ENCODE assay signal across 8 mouse cellular contexts in genomic region chr5:24388246-24388915, GRCm38 (mm10). TPM values are rescaled to one million over a fixed set of nuclear protein-coding genes. Genes with fewer than 3 reads are reported as not detected.
DNase-seq lines count a peak whose midpoint lies in the region; ATAC-seq and TF ChIP-seq lines count a peak whose summit lies in the region.

No protein-coding gene starts in this region.

- peak overlapping the region; percentile 87 for H3K4me2 ChIP-seq in liver, embryonic 11.5 days

- 24% methylated on average over 26 of the region's 26 CpGs for WGBS in liver, embryonic 11.5 days

- peak overlapping the region; percentile 67 for H3K27ac ChIP-seq in gastrocnemius, adult 2 months
- H3K27ac ChIP-seq in liver, embryonic 11.5 days (ENCODE audit: low read depth, low read length): no peak overlapping the region

- H3K9ac ChIP-seq in liver, embryonic 11.5 days (ENCODE audit: low read depth, low read length): peak overlapping the region; percentile 62

- H3K27me3 ChIP-seq in liver, embryonic 11.5 days (replicated peaks; ENCODE audit: control insufficient read depth, insufficient read depth, low read length): peaks cover 43% of the 10 kb centered on the region

- H3K4me1 ChIP-seq in liver, embryonic 11.5 days (replicated peaks; ENCODE audit: control insufficient read depth, insufficient read depth, low read length): peaks cover 28% of the 10 kb centered on the region

- no peaks in the 10 kb centered on the region for H3K36me3 ChIP-seq in liver, embryonic 11.5 days (ENCODE audit: control insufficient read depth, insufficient read depth, low read length)

- no peak for TF ChIP-seq CTCF in gastrocnemius, adult 2 months (IDR thresholded peaks at IDR 0.05)

- peak overlapping the region; percentile 73 for H3K4me3 ChIP-seq in gastrocnemius, adult 2 months
- peak overlapping the region; percentile 53 for H3K4me3 ChIP-seq in liver, embryonic 11.5 days (ENCODE audit: low read depth, low read length)

- no peak for DNase-seq in gastrocnemius, adult 2 months
- DNase-seq in gastrocnemius, adult 18-20 months (ENCODE audit: low spot score): no peak
- DNase-seq in thymus, postnatal 0 days (ENCODE audit: low spot score): peak; percentile 5
- no peak for DNase-seq in thymus, adult 18-20 months
- DNase-seq in liver, embryonic 11.5 days (ENCODE audit: low spot score): no peak
- DNase-seq in adrenal gland, adult 18-20 months (ENCODE audit: low spot score in 2 of 2): no peak
- no peak for DNase-seq in left cerebral cortex, adult 11 months (ENCODE audit: low spot score)
- DNase-seq in ovary, postnatal 36 days (ENCODE audit: low spot score): no peak

- H3K9me3 ChIP-seq in liver, embryonic 11.5 days (ENCODE audit: control insufficient read depth, low read length): no peaks in the 10 kb centered on the region

- no peak for ATAC-seq in liver, embryonic 11.5 days (replicated peaks; ENCODE audit: low FRiP score)

- intact Hi-C loops in gastrocnemius, adult 2 months (cut with DNase I): no loop called here

RNA-seq across cellular contexts. Expression of gene Atg9b, which starts 3.6 kb away (rescaled TPM):
- under 1 TPM in 1 of 2 experiments, not detected in 1; 0.06 TPM for total RNA-seq in gastrocnemius, adult 2 months (2021)
- under 1 TPM; 0.16 to 0.19 TPM for total RNA-seq in gastrocnemius, adult 18-20 months (2021)
- 2.0 and 3.0 TPM in 2 replicates for polyA plus RNA-seq in thymus, postnatal 0 days (2015; fragmentation: Nextera tagmentation; extraction: Ambion mirVana)
- polyA plus RNA-seq in liver, embryonic 11.5 days (2014; fragmentation: Nextera tagmentation; extraction: Ambion mirVana): 0.75 and 1.0 TPM in 2 replicates
- 1 to 10 TPM; 1.3 to 2.6 TPM for total RNA-seq in adrenal gland, adult 18-20 months (2021)

RNA-seq across cellular contexts. Expression of gene Abcb8, which starts 5.1 kb away (rescaled TPM):
- total RNA-seq in gastrocnemius, adult 2 months (2021): 10 to 100 TPM; 37.0 to 39.8 TPM
- total RNA-seq in gastrocnemius, adult 18-20 months (2021): 10 to 100 TPM; 30.4 to 40.3 TPM
- 32.6 and 33.9 TPM in 2 replicates for polyA plus RNA-seq in thymus, postnatal 0 days (2015; fragmentation: Nextera tagmentation; extraction: Ambion mirVana)
- 54.6 and 55.2 TPM in 2 replicates for polyA plus RNA-seq in liver, embryonic 11.5 days (2014; fragmentation: Nextera tagmentation; extraction: Ambion mirVana)
- total RNA-seq in adrenal gland, adult 18-20 months (2021): 10 to 100 TPM; 76.4 to 88.2 TPM

RNA-seq across cellular contexts. Expression of gene Nos3, which starts 23.8 kb away (rescaled TPM):
- 1 to 10 TPM; 5.0 to 7.1 TPM for total RNA-seq in gastrocnemius, adult 2 months (2021)
- 1 to 10 TPM; 4.3 to 8.1 TPM for total RNA-seq in gastrocnemius, adult 18-20 months (2021)
- 1.5 and 1.7 TPM in 2 replicates for polyA plus RNA-seq in thymus, postnatal 0 days (2015; fragmentation: Nextera tagmentation; extraction: Ambion mirVana)
- 6.4 and 7.2 TPM in 2 replicates for polyA plus RNA-seq in liver, embryonic 11.5 days (2014; fragmentation: Nextera tagmentation; extraction: Ambion mirVana)
- 10 to 100 TPM in 1 of 2 experiments, 1 to 10 TPM in 1; 9.1 to 16.3 TPM for total RNA-seq in adrenal gland, adult 18-20 months (2021)

RNA-seq across cellular contexts. Expression of gene Asic3, which starts 24.8 kb away (rescaled TPM):
- total RNA-seq in gastrocnemius, adult 2 months (2021): under 1 TPM; 0.47 to 0.54 TPM
- under 1 TPM; 0.32 to 0.38 TPM for total RNA-seq in gastrocnemius, adult 18-20 months (2021)
- polyA plus RNA-seq in thymus, postnatal 0 days (2015; fragmentation: Nextera tagmentation; extraction: Ambion mirVana): 0.34 and 0.54 TPM in 2 replicates
- polyA plus RNA-seq in liver, embryonic 11.5 days (2014; fragmentation: Nextera tagmentation; extraction: Ambion mirVana): 0.19 TPM in 1 of 2 replicates, not detected in the other
- total RNA-seq in adrenal gland, adult 18-20 months (2021): under 1 TPM in 1 of 2 experiments, not detected in 1; 0.33 TPM

RNA-seq across cellular contexts. Expression of gene Cdk5, which starts 34.9 kb away (rescaled TPM):
- total RNA-seq in gastrocnemius, adult 2 months (2021): 10 to 100 TPM; 10.6 to 11.8 TPM
- total RNA-seq in gastrocnemius, adult 18-20 months (2021): 10 to 100 TPM; 10.5 to 11.2 TPM
- polyA plus RNA-seq in thymus, postnatal 0 days (2015; fragmentation: Nextera tagmentation; extraction: Ambion mirVana): 31.4 and 35.1 TPM in 2 replicates
- polyA plus RNA-seq in liver, embryonic 11.5 days (2014; fragmentation: Nextera tagmentation; extraction: Ambion mirVana): 25.2 and 25.9 TPM in 2 replicates
- 10 to 100 TPM; 42.4 to 47.5 TPM for total RNA-seq in adrenal gland, adult 18-20 months (2021)
